Mouse (Mus musculus): Measurements from ENCODE around the gene Foxp3.

The Foxp3 gene

GRCm38 (mm10) chrX:7573176-7574086 is at the start of gene Foxp3:
TSS of gene Foxp3 (plus strand) at chrX:7573644.
- DNase-seq (ENCODE audit: low read depth) = peak; percentile 66

GRCm38 (mm10) chrX:7524961-7525360 is 48.5 kb upstream of the Foxp3 start:
- no peak for DNase-seq (ENCODE audit: low read depth)

GRCm38 (mm10) chrX:7553474-7553873 is 20.0 kb upstream of the Foxp3 start:
- DNase-seq (ENCODE audit: low read depth) = no peak

GRCm38 (mm10) chrX:7563076-7563475 is 10.4 kb upstream of the Foxp3 start:
- no peak for DNase-seq (ENCODE audit: low read depth)

GRCm38 (mm10) chrX:7566352-7566751 is 7.1 kb upstream of the Foxp3 start:
- DNase-seq (ENCODE audit: low read depth) = peak; percentile 83

- DNase-seq (ENCODE audit: low read depth) = peak; percentile 82
Measured at GRCm38 (mm10) chrX:7567491-7567890, 6.0 kb upstream of the Foxp3 start.

- DNase-seq (ENCODE audit: low read depth) = peak; percentile 82
Measured at GRCm38 (mm10) chrX:7570481-7571175, 2.8 kb upstream of the Foxp3 start.

GRCm38 (mm10) chrX:7571565-7572136 is 1.8 kb upstream of the Foxp3 start:
- peak; percentile 57 for DNase-seq (ENCODE audit: low read depth)

GRCm38 (mm10) chrX:7572466-7572865 is 978 bp upstream of the Foxp3 start:
- DNase-seq (ENCODE audit: low read depth) = peak; percentile 84

GRCm38 (mm10) chrX:7574087-7574884 is 842 bp downstream of the Foxp3 start, which contains the start of gene Ppp1r3f:
TSS of gene Ppp1r3f (minus strand) at chrX:7574283.
- DNase-seq (ENCODE audit: low read depth) = peak; percentile 97

GRCm38 (mm10) chrX:7574885-7575231 is 1.4 kb downstream of the Foxp3 start:
- no peak for DNase-seq (ENCODE audit: low read depth)

- DNase-seq (ENCODE audit: low read depth) = no peak
Measured at GRCm38 (mm10) chrX:7581151-7581550, 7.7 kb downstream of the Foxp3 start.

GRCm38 (mm10) chrX:7583881-7584280 is 10.4 kb downstream of the Foxp3 start:
- peak; percentile 92 for DNase-seq (ENCODE audit: low read depth)

GRCm38 (mm10) chrX:7586356-7586755 is 12.9 kb downstream of the Foxp3 start:
- peak; percentile 55 for DNase-seq (ENCODE audit: low read depth)

- no peak for DNase-seq (ENCODE audit: low read depth)
Measured at GRCm38 (mm10) chrX:7595371-7595770, 21.9 kb downstream of the Foxp3 start.

- DNase-seq (ENCODE audit: low read depth) = no peak
Measured at GRCm38 (mm10) chrX:7604004-7604403, 30.6 kb downstream of the Foxp3 start.

- peak; percentile 84 for DNase-seq (ENCODE audit: low read depth)
Measured at GRCm38 (mm10) chrX:7604879-7605574, 31.6 kb downstream of the Foxp3 start, which contains the start of gene Ccdc22. TSS of gene Ccdc22 (minus strand) at chrX:7605517.

- DNase-seq (ENCODE audit: low read depth) = no peak
Measured at GRCm38 (mm10) chrX:7605575-7605941, 32.1 kb downstream of the Foxp3 start.

- DNase-seq (ENCODE audit: low read depth) = no peak
Measured at GRCm38 (mm10) chrX:7606783-7607182, 33.3 kb downstream of the Foxp3 start, which contains the start of gene Cacna1f. TSS of gene Cacna1f (plus strand) at chrX:7607083.

GRCm38 (mm10) chrX:7610035-7610434 is 36.6 kb downstream of the Foxp3 start:
- no peak for DNase-seq (ENCODE audit: low read depth)
